Mouse (Mus musculus) gonadal fat pad, adult 2 months (tissue): ENCODE data around the gene Kctd15. TPM values are rescaled to one million over a fixed set of nuclear protein-coding genes. Genes with fewer than 3 reads are reported as not detected.

Source experiments
- DNase-seq: peaks from one replicate; pipeline ENCODE4 v3.0.0-alpha.2; 2012; ENCODE audit warnings: low read depth
- polyA plus RNA-seq: library from polyadenylated mRNA; depleted of rRNA; stranded (reverse); fragments of >200 nt; gene quantifications from 2 replicates; pipeline ENCODE4 v1.2.3, GENCODE M21; 2012; rRNA removed

Kctd15 gene
- polyA plus RNA-seq, 1 experiment, result 25.3 TPM

GRCm38 (mm10) chr7:34620411-34620810, 36.1 kb downstream of the Kctd15 start:
- no peak for DNase-seq

GRCm38 (mm10) chr7:34618141-34618890, 38.2 kb downstream of the Kctd15 start:
- no peak for DNase-seq

GRCm38 (mm10) chr7:34616275-34616674, 40.3 kb downstream of the Kctd15 start:
- DNase-seq, result no peak

- DNase-seq, result no peak
These were observed 46.1 kb downstream of the Kctd15 start for GRCm38 (mm10) chr7:34610445-34610844.

- no peak for DNase-seq
These were observed 49.1 kb downstream of the Kctd15 start for GRCm38 (mm10) chr7:34607334-34607970.

- DNase-seq, result no peak
These were observed 49.8 kb downstream of the Kctd15 start for GRCm38 (mm10) chr7:34606729-34607128.

- no peak for DNase-seq
These were observed 50.5 kb downstream of the Kctd15 start for GRCm38 (mm10) chr7:34606051-34606450.

GRCm38 (mm10) chr7:34598576-34598975, 58.0 kb downstream of the Kctd15 start:
- no peak for DNase-seq

- no peak for DNase-seq
These were observed 58.5 kb downstream of the Kctd15 start for GRCm38 (mm10) chr7:34597986-34598385.

GRCm38 (mm10) chr7:34596531-34597235, 59.8 kb downstream of the Kctd15 start:
- no peak for DNase-seq

- DNase-seq, result no peak
These were observed 61.3 kb downstream of the Kctd15 start for GRCm38 (mm10) chr7:34595307-34595565.

- DNase-seq, result no peak
These were observed 61.8 kb downstream of the Kctd15 start for GRCm38 (mm10) chr7:34594501-34595306.

GRCm38 (mm10) chr7:34590711-34591110, 65.8 kb downstream of the Kctd15 start:
- DNase-seq, result no peak

Other genes starting within 250 kb of the Kctd15 start
- gene Chst8, start 156.0 kb upstream of the Kctd15 start, polyA plus RNA-seq, result 1.0 and 4.0 TPM in 2 replicates